Mouse (Mus musculus) thymus, adult 2 months (tissue): ENCODE measurements at regions not wholly inside any gene's neighbourhood (a gene's known extent, or its start where the extent isn't known, plus 50 kb on each side); places are given as distances from the start of the nearest gene placed in this dataset.

Source experiments
- CTCF ChIP-seq: fragments of 200-500 bp; IDR thresholded peaks from 2 replicates; pipeline ENCODE4 v1.5.1; 2012; ENCODE audit warnings: mild to moderate bottlenecking, control low read depth, low read length, moderate library complexity, borderline replicate concordance; ENCODE audit not compliant: control insufficient read depth, poor library complexity, insufficient read depth; ENCODE audit errors: extremely low read depth
- POLR2A ChIP-seq: fragments of 200-500 bp; IDR thresholded peaks from 2 replicates; pipeline ENCODE4 v1.6.1; 2012; ENCODE audit warnings: mild to moderate bottlenecking, low read length, control low read depth, moderate library complexity; ENCODE audit not compliant: control insufficient read depth, poor library complexity, insufficient read depth; ENCODE audit errors: extremely low read depth

DNA sequence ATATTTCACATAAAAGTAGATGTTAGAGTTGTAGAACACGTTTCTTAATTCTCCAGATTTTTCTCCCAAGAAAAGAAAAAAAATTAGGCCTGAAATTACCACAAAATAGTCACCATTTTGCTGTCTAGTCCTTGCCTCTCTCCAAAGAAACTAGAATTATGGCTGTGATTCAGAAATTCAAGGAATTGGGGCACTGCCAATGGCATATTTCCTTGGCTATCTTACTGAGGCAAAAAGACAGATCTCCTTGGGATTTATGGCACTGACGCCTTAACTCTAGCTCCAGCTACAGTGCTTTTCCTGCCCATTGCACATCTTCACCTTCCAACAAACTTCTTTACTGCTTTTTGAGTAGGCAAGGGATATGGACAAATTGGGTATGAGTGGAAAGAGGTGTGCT, 336.3 kb upstream of the Slc24a2 start:
- TF ChIP-seq CTCF (no peak), POLR2A (no peak)
